Mouse (Mus musculus): ENCODE measurements at regions not wholly inside any gene's neighbourhood (a gene's known extent, or its start where the extent isn't known, plus 50 kb on each side); places are given as distances from the start of the nearest gene placed in this dataset.

DNA sequence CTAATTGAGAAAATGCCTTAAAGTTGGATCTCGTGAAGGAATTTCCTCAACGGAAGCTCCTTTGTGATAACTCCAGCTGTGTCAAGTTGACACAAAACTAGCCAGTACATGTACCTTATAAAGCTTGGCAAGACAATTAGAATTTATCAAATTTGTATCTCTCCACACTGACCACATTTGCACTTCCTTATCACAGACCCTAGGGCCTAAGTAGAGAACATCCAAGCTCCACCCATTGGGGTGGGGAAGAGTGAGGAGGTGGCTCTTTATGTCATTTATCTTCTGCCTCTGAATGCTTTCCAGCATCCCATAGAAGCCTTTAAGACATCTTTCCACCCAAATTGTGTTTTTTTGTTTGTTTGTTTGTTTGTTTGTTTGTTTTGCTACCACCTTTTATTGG, 146.8 kb downstream of the Cd55b start:
- no peak for ATAC-seq (replicated peaks; ENCODE audit: insufficient number of reproducible peaks, insufficient read depth, low FRiP score, low read depth)
- Histone ChIP-seq H3K27me3 (no peaks in the 10 kb centered on the region), H3K4me3 (no peak overlapping the region), H3K9me3 (replicated peaks) (no peaks in the 10 kb centered on the region), H3K27ac (no peak overlapping the region), H3K9ac (no peak overlapping the region), H3K4me2 (no peak overlapping the region), H3K4me1 (replicated peaks) (no peaks in the 10 kb centered on the region), H3K36me3 (no peaks in the 10 kb centered on the region)
- WGBS = 57% methylated on average over 2 of the region's 2 CpGs

DNA sequence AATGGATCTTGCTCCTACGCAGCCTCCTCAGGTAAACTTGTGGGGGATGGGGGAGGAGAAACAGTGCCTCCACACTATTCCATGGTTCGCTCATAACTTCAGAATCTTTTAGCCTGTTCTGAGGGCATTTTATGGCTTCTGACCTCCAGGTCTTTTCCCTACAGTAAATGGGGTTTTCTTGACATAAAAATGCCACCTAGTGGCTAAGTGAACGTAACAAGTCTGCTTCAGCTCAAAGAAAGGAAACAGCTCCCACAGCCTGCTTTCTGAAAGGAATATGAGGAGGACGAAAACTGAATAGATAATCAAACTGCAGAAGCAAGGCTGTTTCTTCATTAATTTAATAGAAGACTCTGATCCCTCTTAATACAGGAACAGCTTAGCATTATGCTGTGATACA, 148.3 kb downstream of the Cd55b start:
- Histone ChIP-seq H3K36me3 (no peaks in the 10 kb centered on the region), H3K4me2 (no peak overlapping the region), H3K27ac (no peak overlapping the region), H3K4me1 (replicated peaks) (no peaks in the 10 kb centered on the region), H3K9ac (no peak overlapping the region), H3K27me3 (no peaks in the 10 kb centered on the region), H3K4me3 (no peak overlapping the region), H3K9me3 (replicated peaks) (no peaks in the 10 kb centered on the region)
- 45% methylated on average over 4 of the region's 4 CpGs for WGBS
- ATAC-seq (replicated peaks; ENCODE audit: insufficient number of reproducible peaks, insufficient read depth, low FRiP score, low read depth) = no peak

DNA sequence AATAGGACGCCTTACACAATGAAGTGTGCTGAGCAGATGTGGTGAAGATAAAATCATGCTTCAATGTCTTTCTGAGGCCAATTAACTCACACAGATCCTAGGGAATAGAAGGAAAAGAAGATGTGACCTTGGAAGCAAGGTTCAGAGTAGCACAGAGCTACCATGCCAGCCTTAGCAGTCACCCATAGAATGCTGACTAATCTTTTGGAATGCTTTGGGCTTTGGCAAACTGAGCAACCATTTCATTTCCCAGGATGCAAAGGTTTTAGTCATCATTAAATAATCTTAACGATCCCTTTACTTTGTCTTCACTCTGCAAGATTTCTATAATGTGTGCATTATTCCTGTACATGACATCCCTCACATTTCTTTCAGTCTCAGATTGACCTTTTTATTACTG, 152.4 kb downstream of the Cd55b start:
- Histone ChIP-seq H3K27ac (no peak overlapping the region), H3K4me2 (no peak overlapping the region), H3K4me1 (replicated peaks) (no peaks in the 10 kb centered on the region), H3K36me3 (no peaks in the 10 kb centered on the region), H3K27me3 (no peaks in the 10 kb centered on the region), H3K9ac (no peak overlapping the region), H3K9me3 (replicated peaks) (no peaks in the 10 kb centered on the region), H3K4me3 (no peak overlapping the region)
- WGBS = 74% methylated on average over 2 of the region's 2 CpGs
- ATAC-seq (replicated peaks; ENCODE audit: insufficient number of reproducible peaks, insufficient read depth, low FRiP score, low read depth) = no peak
